Mouse (Mus musculus) embryonic fibroblast, embryonic 13.5 days (primary cell): Measurements from ENCODE around the gene Unc45b.
A peak's percentile ranks its signal among the peaks of the same experiment; 100 is the strongest.

ENCODE experiments used
- CTCF ChIP-seq: IDR thresholded peaks from 2 replicates; pipeline ENCODE4 v1.5.1; 2011; ENCODE audit warnings: mild to moderate bottlenecking, control low read depth, low read length, moderate library complexity, borderline replicate concordance; ENCODE audit not compliant: insufficient read depth
- POLR2A ChIP-seq: IDR thresholded peaks from 2 replicates; pipeline ENCODE4 v1.6.1; 2011; ENCODE audit warnings: low read depth, mild to moderate bottlenecking, control low read depth, low read length, moderate library complexity

GRCm38 (mm10) chr11:82871031-82871446, 39.3 kb upstream of the Unc45b start, which contains the start of gene Rffl:
- TF ChIP-seq CTCF = peak; percentile 45
- TF ChIP-seq POLR2A = no peak; the same call in 1 of the 2 replicates
